Mouse (Mus musculus): ENCODE results near the gene Tex14. TPM values are rescaled to one million over a fixed set of nuclear protein-coding genes. Genes with fewer than 3 reads are reported as not detected.

Gene Tex14
- polyA plus RNA-seq, 1 experiment: not detected

DNA sequence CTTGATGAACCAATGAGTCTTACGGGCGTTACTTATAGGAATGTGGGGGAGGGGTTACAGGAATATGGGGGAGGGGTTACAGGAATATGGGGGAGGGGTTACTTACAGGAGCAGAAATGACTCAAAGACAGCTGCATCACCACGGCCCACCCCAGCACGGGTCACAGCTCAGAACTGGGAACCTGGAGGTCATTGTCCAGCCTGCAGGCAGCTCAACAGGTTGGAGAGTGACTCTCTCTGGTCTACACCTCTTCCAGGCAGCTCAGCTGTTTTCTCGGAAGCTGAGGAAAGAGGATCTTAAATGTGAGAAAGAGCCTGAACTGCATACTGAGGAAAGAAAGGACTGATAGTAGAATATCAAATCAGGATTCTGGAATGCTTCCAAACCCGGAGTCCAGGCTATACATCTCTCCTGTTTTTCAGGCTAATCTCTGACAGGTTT lies 16.9 kb downstream of the Tex14 start:
- TF ChIP-seq GATA1 (IDR thresholded peaks at IDR 0.05; ENCODE audit: low read length): no peak

DNA sequence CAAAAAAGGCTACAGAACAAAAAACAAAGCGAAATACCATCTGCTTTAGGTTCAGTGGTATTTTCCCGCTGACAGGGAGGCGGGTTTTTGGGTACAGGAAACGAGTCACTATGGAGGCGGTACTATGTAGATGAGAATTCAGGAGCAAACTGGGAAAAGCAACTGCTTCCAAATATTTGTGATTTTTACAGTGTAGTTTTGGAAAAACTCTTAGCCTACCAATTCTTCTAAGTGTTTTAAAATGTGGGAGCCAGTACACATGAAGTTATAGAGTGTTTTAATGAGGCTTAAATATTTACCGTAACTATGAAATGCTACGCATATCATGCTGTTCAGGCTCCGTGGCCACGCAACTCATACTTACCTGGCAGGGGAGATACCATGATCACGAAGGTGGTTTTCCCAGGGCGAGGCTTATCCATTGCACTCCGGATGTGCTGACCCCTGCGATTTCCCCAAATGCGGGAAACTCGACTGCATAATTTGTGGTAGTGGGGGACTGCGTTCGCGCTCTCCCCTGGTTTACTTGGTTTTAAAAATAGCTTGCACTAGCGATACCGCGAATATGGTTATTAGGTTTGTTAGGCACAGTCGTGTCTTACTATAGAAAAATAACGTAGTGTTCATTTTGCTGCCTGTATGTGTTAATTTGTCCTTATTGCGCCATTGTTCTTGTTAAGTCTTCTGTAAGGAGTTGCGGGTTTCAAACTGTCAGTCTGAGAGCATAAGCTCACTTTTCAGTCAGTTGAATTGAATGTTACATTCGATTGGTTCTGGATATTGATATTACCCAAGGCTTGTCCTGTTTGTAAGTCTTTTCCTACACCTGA lies 17.9 kb downstream of the Tex14 start:
- TF ChIP-seq GATA1 (IDR thresholded peaks at IDR 0.05; ENCODE audit: low read length): no peak

DNA sequence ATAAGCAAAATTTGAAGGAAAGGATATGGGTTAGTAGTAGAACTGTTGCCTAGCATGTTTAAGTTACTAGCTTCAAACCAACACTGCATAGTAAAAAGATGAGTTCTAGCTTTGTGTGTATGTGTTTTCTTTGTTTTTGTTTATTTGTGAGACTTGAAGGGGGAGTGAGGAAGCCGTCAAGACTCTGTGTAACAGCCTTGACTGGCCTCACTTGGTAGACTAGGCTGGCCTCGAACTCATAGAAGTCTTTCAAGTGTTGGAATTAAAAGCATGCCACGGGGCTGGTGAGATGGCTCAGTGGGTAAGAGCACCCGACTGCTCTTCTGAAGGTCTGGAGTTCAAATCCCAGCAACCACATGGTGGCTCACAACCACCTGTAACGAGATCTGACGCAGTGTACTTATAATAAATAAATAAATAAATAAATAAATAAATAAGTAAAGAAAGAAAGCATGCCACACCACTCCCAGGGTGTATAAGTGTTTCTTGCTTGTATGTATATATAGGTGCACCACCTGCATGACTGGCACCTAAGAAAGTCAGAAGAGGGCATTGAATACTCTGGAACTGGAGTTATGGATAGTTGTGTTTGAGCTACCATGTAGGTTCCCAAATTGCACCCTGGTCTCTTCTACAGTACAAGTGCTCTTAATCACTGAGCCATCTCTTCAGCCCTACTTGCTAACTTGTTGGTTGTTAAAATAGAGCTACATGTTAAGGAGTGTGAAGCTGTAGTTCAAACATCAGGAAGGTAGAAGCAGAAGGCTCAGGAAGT lies 18.9 kb downstream of the Tex14 start:
- no peak for TF ChIP-seq GATA1 (IDR thresholded peaks at IDR 0.05; ENCODE audit: low read length)

DNA sequence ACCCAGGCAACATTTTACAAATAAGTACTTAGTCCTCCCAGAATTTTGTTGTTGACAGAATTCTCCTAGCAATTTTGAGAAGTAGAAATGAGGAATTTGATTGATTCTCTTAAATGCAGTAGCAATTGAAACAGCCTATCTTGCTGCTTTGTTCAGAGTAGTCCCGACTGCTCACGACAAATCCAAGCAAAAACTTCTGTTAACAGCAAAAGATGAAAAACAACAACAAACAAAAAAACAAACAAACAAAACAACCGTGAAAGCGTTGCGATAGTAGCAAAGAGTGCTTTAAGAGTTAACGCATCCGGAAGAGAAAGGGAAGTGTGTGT lies 21.2 kb downstream of the Tex14 start:
- TF ChIP-seq GATA1 (IDR thresholded peaks at IDR 0.05; ENCODE audit: low read length): no peak

DNA sequence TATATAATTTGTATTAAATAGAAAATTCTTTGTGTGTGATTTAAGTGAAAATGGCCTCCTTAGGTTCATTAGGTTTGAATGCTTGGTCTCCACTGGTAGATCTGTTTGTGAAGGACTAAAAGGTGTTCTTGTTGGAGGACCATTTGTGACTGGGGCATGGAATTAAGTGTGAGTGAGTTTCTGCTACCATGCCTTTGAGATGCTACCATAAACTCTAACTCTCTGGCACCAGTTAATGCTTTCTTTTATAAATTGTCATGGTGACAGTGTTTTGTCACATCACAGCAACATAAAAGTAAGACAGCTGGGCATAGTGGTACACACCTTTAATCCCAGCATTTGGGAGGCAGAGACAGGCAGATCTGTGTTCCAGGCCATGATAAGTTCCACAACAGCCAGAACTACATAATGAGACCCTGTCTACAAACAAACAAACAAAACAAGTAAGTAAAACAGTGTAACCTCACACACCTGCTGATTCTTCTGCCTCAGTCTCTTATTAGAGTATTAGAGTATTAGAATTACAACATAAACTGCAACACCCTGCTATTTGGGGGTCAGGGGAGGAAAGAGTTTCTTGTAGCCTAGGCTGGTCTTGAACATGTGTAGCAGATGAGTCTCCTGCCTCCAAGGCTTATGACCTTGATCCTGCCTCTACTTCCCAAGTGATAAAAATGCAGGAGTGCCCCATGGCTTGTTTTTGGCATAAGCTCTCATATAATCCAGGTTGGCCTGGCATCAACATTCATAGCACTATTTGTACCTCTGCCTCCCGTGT lies 22.6 kb downstream of the Tex14 start:
- TF ChIP-seq GATA1 (IDR thresholded peaks at IDR 0.05; ENCODE audit: low read length): no peak

DNA sequence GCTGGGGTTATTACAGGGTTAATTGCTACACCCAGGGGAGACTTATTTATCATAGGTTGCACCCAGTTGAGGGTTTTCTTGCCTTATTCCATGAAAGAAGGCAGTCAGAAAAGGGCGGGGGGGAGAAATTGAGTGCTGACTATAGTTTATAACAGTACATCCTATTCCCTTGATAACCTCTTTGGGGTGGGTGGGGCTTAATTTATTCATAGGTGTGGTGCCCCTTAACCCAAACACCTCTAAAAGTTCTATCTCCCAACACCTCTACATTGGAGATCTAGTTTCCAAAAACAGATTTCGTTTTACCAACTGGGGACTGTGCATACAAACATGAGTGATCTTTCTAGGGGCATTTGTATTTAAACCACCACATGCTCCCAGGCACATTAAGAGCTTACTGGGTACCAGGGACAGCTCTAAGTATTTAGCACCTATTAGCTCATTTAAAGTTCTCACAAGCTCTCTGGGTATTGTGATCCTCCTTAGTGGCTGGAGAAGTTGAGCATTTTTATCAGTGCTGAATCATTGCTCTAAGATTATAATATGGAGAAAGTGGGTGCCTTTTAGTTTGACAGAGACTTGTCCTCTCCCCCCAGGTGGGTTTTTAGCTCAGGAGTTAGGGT lies 23.3 kb downstream of the Tex14 start:
- TF ChIP-seq GATA1 (IDR thresholded peaks at IDR 0.05; ENCODE audit: low read length): no peak

DNA sequence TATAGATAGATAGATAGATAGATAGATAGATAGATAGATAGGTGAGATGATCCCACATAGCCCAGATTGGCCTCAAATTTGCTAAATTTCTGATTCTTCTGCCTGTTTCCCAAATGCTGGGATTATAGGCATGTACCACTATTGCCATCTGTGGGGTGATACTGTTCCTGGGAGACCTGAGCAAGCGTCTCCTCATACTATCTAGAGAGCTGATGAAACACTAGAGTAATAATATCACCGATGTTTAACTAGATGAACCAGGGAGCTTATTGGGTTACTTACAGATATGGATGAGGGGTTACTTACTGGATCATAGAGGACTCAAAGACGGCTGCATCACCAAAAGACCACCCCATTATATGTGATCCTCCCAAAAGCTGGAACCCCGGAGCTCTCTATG lies 24.5 kb downstream of the Tex14 start:
- no peak for TF ChIP-seq GATA1 (IDR thresholded peaks at IDR 0.05; ENCODE audit: low read length)

DNA sequence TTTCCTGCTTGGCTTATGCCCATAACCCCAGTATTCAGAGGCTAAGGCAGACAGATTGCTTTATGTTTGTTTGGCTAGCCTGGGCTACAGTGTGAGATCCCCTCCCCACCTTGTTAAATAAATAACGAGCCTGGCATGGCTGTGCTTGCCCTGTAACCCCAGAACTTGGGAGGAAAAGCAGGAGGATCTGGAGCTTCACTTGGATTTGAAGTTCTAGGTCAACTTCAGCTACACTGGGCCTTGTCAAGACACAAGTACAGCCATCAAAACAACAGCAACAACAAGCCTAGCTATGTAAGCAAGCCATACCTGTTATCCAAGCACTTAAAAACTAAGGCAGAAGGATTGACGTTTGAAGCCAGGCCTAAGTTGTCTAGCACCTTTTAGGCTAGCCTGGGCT lies 25.5 kb downstream of the Tex14 start:
- no peak for TF ChIP-seq GATA1 (IDR thresholded peaks at IDR 0.05; ENCODE audit: low read length)

DNA sequence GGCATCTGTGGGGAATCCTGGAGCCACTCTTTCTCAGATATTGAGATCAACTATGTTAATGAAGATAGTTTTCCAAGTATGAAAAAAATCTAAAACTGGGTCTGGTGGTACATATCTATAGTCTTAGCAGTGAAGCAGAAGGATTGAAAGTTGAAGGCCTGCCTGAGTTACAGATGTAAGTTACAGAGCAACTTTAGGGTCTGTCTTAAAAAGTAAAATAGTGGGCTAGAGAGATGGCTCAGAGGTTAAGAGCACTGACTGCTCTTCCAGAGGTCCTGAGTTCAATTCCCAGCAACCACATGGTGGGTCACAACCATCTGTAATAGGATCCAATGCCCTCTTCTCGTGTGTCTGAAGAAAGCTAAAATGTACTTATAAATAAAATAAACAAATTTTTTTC lies 27.6 kb downstream of the Tex14 start:
- no peak for TF ChIP-seq GATA1 (IDR thresholded peaks at IDR 0.05; ENCODE audit: low read length)

DNA sequence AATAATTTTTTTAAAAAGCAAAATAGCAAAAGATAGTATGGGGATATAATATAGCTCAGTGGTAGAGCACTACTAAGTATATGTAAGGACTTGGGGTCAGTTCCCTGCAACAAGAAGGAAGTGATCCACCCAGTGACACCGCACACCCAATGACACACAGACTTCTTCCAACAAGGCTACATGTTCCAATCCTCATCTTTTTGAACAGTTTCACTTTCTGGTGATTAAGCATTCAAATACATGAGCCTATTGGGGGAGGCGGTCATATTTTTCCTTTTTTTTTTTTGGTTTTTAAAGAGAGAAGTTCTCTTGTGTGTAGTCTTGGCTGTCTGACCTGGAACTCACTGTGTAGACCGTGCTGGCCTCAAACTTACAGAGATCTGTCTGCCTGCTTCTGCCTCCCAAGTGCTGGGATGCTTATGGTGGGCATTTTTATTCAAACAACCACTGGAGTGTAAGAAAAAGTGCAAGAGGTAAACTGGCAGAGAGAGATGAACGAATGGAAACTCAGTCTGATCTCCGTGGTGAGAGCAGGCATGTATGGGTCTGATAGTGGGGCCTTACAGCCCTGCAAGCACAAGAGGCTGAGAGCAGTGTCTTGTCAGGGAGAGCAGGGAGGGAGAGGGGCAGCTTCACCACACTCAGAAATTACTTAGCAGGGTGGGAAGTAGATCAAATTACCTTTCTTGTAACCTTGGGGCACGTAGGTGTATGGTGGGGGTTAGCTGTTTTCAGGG lies 28.2 kb downstream of the Tex14 start:
- TF ChIP-seq GATA1 (IDR thresholded peaks at IDR 0.05; ENCODE audit: low read length): no peak

DNA sequence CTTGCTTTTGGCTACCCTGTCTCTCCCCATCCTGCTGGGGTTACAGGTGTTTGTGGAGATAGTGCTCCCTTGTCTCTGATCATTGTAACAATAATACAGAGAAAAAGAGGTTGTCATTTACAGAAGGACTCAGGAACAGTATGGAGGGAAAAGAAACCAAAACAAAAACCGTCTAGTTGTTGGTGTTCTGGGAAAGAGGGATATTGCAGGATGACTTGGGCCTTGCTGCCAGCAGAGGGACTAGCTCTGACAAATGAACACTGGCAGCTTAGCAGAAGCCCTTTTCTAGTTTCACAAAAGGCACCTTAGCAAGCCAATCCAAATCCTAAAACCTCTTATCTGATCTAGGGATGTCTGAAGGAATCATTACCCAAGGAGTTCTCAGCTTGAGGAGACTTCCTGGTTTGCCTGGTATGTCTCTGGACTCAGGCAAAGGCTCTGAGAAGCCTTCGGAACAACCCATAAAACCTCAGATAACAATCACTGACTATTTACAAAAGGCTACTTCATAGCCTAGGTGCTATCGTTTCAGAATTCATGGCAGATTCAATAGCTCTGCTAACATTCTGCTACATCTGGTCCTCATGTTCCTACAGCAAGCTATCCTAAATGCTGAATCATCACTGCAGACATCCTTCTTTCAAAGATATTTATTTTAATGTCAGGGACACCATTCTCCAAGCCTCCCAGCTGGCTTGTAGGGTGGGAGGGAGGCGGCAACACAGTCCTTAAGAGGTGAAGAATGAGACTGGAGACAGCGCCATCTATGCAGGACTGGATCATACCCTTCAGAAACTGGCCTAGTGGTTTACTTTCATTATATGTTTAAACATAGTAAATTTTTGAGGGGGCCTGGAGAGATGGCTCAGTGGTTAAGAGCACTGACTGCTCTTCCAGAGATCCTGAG lies 31.7 kb downstream of the Tex14 start:
- TF ChIP-seq GATA1 (IDR thresholded peaks at IDR 0.05; ENCODE audit: low read length): no peak

DNA sequence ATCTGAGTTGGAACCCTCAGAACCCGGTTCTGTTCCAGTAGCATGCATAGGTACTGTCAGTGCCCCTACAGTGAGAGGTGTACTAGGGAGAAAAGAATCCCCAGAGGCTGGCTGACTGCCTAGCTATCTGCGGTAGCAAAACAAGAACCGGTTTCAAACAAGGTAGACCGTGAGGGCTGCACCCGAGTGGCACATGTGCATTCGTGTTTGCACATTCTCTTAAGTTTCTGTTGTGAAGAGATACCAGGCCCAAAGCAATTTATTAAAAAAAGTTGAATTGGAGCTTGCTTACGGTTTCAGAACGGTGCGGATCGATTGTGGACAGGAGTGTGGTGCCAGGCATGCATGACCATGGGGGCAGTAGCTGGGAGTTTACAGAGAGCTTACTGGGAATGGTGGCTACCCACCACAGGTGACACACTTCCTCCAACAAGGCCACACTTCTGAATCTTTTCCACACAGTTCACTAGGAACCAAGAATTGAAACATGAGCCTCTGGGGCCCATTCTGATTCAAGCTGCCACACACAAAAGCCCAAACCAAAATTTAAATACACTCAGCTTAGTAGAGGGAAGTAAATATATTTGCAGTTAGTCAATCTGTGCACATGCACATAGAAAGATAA lies 35.0 kb downstream of the Tex14 start:
- TF ChIP-seq GATA1 (IDR thresholded peaks at IDR 0.05; ENCODE audit: low read length): no peak

DNA sequence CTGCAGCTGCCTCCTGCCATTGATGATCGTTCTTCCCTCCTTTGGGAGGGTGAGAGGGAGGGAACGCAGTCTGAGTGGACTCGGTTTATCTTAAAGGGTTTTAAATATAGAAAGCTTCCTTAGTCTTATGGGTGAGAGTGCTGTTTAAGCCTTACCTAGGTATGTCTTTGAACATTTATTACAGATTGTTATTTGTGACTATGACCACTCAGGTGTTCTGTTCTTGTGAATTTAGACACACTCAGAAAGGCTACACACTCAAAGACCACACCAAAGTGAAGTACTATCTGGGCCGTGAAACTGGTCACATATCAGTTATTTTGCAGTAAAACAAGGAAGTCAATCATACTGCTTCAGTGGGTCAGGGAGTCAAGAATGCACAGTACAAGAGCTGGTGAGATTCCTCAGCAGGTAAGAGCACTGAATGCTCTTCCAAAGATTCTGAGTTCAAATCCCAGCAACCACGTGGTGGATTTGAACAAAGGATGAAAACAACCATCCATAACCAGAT lies 38.6 kb downstream of the Tex14 start:
- no peak for TF ChIP-seq GATA1 (IDR thresholded peaks at IDR 0.05; ENCODE audit: low read length)

All from G1E-ER4 (cell line).